Mouse (Mus musculus): ENCODE measurements around the gene Olfr1389. TPM values are rescaled to one million over a fixed set of nuclear protein-coding genes. Genes with fewer than 3 reads are reported as not detected.
"Not testable (repeated sequence)": the region's sequence is repeated elsewhere in the genome, so short reads cannot be mapped to it uniquely, and the experiment has no call there.

Olfr1389 gene
- not detected in 2 replicates for polyA plus RNA-seq (2016; fragmentation: Nextera tagmentation; extraction: Ambion mirVana)

- Histone ChIP-seq H3K36me3 (no peaks in the 10 kb centered on the region), H3K4me3 (no peak within 1 kb of the TSS), H3K9ac (no peak within 1 kb of the TSS), H3K4me1 (no peaks in the 10 kb centered on the region), H3K4me2 (replicated peaks) (no peak within 1 kb of the TSS), H3K9me3 (no peaks in the 10 kb centered on the region), H3K27me3 (replicated peaks) (no peaks in the 10 kb centered on the region), H3K27ac (no peak within 1 kb of the TSS)
- 94% methylated on average over 2 of the region's 2 CpGs for WGBS
- ATAC-seq (ENCODE audit: low FRiP score, low read depth) = no peak
Observed at GRCm38 (mm10) chr11:49422767-49423166, at the start of gene Olfr1389. Olfr1389 (plus strand) TSS chr11:49423067.

DNA sequence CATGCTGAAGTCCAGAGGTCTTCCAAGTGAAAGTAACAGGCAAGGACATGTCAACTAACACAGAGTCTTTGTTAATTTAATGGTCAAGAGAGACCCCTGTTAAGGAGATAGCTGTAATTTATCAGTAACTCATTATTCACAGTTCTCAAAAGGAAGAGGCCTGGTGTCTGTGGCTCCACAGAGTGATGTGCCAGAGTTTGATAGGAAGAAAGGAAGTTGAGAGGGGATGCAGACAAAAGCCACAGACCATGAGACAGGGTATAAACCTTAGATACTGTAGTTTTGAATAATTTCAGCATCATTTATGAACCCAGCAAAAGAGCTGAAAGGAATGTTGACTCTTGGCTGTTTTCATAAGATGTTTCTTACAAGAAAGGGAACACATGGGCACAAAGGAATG lies 39.7 kb upstream of the Olfr1389 start:
- Histone ChIP-seq H3K4me1 (no peaks in the 10 kb centered on the region), H3K27me3 (replicated peaks) (no peaks in the 10 kb centered on the region), H3K27ac (no peak overlapping the region), H3K9me3 (no peaks in the 10 kb centered on the region), H3K4me2 (replicated peaks) (no peak overlapping the region), H3K4me3 (no peak overlapping the region), H3K36me3 (no peaks in the 10 kb centered on the region), H3K9ac (no peak overlapping the region)
- ATAC-seq (ENCODE audit: low FRiP score, low read depth) = no peak

GRCm38 (mm10) chr11:49386118-49386517 lies 36.7 kb upstream of the Olfr1389 start:
- not testable (repeated sequence) for ATAC-seq (ENCODE audit: low FRiP score, low read depth)

DNA sequence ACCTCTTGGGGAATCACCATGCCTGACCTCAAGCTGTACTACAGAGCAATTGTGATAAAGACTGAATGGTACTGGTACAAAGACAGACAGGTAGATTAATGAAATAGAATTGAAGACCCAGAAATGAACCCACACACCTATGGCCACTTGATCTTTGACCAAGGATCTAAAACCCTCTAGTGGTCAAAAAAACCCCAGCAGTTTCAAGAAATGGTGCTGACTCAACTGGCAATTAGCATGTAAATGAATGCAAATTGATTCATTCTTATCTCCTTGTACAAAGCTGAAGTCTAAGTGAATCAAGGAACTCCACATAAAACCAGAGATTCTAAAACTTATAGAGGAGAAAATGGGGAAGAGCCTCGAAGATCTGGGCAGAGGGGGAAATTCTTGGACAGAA lies 30.2 kb upstream of the Olfr1389 start:
- not testable (repeated sequence) for H3K27ac ChIP-seq; H3K27me3 ChIP-seq (replicated peaks); H3K4me3 ChIP-seq; H3K36me3 ChIP-seq; ATAC-seq (ENCODE audit: low FRiP score, low read depth); H3K9ac ChIP-seq; H3K4me1 ChIP-seq; H3K9me3 ChIP-seq; H3K4me2 ChIP-seq (replicated peaks)
- 79% methylated on average over 1 of the region's 1 CpGs for WGBS

More at GRCm38 (mm10) chr11:49386118-49386517, 36.7 kb upstream of the Olfr1389 start:
- H3K4me3 ChIP-seq; H3K4me2 ChIP-seq (replicated peaks); H3K9ac ChIP-seq; H3K9me3 ChIP-seq; H3K27ac ChIP-seq; H3K4me1 ChIP-seq; H3K36me3 ChIP-seq; H3K27me3 ChIP-seq (replicated peaks): not testable (repeated sequence)
- WGBS = 94% methylated on average over 7 of the region's 7 CpGs

DNA sequence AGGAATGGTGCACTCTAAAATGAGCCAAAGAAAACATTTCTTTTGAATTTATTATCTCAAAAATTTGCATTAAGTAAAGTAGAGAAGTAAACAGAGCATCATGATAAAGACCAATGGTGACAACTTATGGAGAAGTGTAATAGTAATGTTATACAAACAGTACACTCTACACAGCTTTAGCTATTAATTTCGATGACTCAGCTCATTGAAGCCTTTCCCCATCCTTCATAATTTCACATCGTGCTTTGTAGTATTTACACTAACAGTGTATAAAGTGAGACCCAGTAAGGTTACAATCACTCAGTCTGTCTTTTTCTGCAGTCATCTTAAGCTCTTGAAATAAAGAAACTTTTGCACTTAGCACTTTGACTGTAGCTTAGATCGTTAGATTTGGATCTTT lies 16.1 kb upstream of the Olfr1389 start:
- no peaks in the 10 kb centered on the region for H3K36me3 ChIP-seq
- no peaks in the 10 kb centered on the region for H3K27me3 ChIP-seq (replicated peaks)
- H3K9ac ChIP-seq = no peak overlapping the region
- H3K4me2 ChIP-seq (replicated peaks) = no peak overlapping the region
- no peak overlapping the region for H3K4me3 ChIP-seq
- no peak for ATAC-seq (ENCODE audit: low FRiP score, low read depth)
- H3K9me3 ChIP-seq = no peaks in the 10 kb centered on the region; the same call in 1 of the 2 replicates
- no peak overlapping the region for H3K27ac ChIP-seq
- 79% methylated on average over 3 of the region's 3 CpGs for WGBS
- H3K4me1 ChIP-seq = no peaks in the 10 kb centered on the region

DNA sequence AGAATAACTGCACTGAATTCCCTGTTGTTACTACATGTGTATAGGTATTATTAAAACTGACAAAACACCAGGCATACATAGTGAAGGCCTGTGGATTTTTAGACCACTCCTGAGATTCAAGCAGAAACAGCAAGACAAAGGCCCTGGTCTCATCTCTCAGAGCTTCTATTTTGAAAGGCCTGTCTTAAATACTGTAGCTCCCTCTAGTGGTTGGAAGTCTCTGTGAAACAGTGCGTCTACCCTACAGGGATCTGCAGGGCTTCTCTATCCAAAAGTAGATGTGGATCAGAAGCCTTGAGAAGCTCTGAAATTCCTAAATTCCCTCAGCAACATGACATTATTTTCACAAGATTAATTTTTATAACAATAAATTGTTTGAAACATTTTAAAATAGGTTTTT lies 12.3 kb upstream of the Olfr1389 start:
- no peaks in the 10 kb centered on the region for H3K27me3 ChIP-seq (replicated peaks)
- H3K4me2 ChIP-seq (replicated peaks) = no peak overlapping the region
- ATAC-seq (ENCODE audit: low FRiP score, low read depth) = no peak
- WGBS = 24% methylated on average over 1 of the region's 1 CpGs
- no peaks in the 10 kb centered on the region for H3K36me3 ChIP-seq
- no peak overlapping the region for H3K9ac ChIP-seq
- no peak overlapping the region for H3K4me3 ChIP-seq
- no peak overlapping the region for H3K27ac ChIP-seq
- no peaks in the 10 kb centered on the region for H3K4me1 ChIP-seq
- H3K9me3 ChIP-seq = no peaks in the 10 kb centered on the region; the same call in 1 of the 2 replicates

- Histone ChIP-seq H3K36me3 (no peaks in the 10 kb centered on the region), H3K4me2 (replicated peaks) (no peak overlapping the region), H3K9ac (no peak overlapping the region), H3K27ac (no peak overlapping the region), H3K9me3 (no peaks in the 10 kb centered on the region), H3K4me1 (no peaks in the 10 kb centered on the region), H3K4me3 (no peak overlapping the region), H3K27me3 (replicated peaks) (no peaks in the 10 kb centered on the region)
- WGBS = 88% methylated on average over 1 of the region's 1 CpGs
- no peak for ATAC-seq (ENCODE audit: low FRiP score, low read depth)
Observed at GRCm38 (mm10) chr11:49425257-49425927, 2.5 kb downstream of the Olfr1389 start.

- Histone ChIP-seq H3K27ac (no peak overlapping the region), H3K4me3 (no peak overlapping the region), H3K36me3 (no peaks in the 10 kb centered on the region), H3K27me3 (replicated peaks) (no peaks in the 10 kb centered on the region), H3K9me3 (0 out of 2 replicates have a peak, but pooled peaks cover 2% of the 10 kb centered on the region), H3K4me1 (no peaks in the 10 kb centered on the region), H3K9ac (no peak overlapping the region), H3K4me2 (replicated peaks) (no peak overlapping the region)
- no peak for ATAC-seq (ENCODE audit: low FRiP score, low read depth)
- 91% methylated on average over 2 of the region's 2 CpGs for WGBS
Observed at GRCm38 (mm10) chr11:49429641-49430040, 6.8 kb downstream of the Olfr1389 start.

- Histone ChIP-seq H3K4me2 (replicated peaks) (no peak within 1 kb of the TSS), H3K9ac (no peak within 1 kb of the TSS), H3K9me3 (0 out of 2 replicates have a peak, but pooled peaks cover 2% of the 10 kb centered on the region), H3K36me3 (no peaks in the 10 kb centered on the region), H3K4me3 (no peak within 1 kb of the TSS), H3K27ac (no peak within 1 kb of the TSS), H3K4me1 (no peaks in the 10 kb centered on the region), H3K27me3 (replicated peaks) (no peaks in the 10 kb centered on the region)
- WGBS = 79% methylated on average over 3 of the region's 3 CpGs
- ATAC-seq (ENCODE audit: low FRiP score, low read depth) = no peak
Observed at GRCm38 (mm10) chr11:49436411-49436810, 13.5 kb downstream of the Olfr1389 start, which contains the start of gene Olfr1388. Olfr1388 (plus strand) TSS chr11:49436624.

DNA sequence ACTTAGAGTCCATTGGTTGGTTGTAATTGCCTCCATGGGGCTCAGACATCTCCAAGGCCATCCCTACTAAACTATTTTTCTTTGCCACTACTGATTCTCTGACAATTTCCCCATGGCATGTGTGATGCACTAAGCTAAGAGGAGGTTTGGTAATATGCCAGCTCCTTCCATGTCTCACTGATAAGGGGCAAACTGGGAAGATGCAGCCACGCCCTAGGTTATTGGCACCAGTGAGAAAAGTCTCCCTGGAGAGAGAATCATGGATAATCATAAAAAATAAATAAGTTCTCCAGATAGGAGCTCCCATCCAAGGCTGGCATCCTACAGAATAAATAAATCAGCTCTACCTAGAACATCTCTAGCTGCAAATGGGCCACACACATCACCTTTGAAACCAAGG lies 32.2 kb downstream of the Olfr1389 start, which contains the start of gene Olfr1387:
Gene Olfr1387 (plus strand): TSS at position 301 of the 400 bp plus-strand sequence.
- Histone ChIP-seq H3K27me3 (replicated peaks) (no peaks in the 10 kb centered on the region), H3K27ac (no peak within 1 kb of the TSS), H3K36me3 (no peaks in the 10 kb centered on the region), H3K9ac (no peak within 1 kb of the TSS), H3K4me3 (no peak within 1 kb of the TSS), H3K4me2 (replicated peaks) (no peak within 1 kb of the TSS), H3K4me1 (no peaks in the 10 kb centered on the region), H3K9me3 (no peaks in the 10 kb centered on the region)
- WGBS = 88% methylated on average over 1 of the region's 1 CpGs
- ATAC-seq (ENCODE audit: low FRiP score, low read depth) = no peak

DNA sequence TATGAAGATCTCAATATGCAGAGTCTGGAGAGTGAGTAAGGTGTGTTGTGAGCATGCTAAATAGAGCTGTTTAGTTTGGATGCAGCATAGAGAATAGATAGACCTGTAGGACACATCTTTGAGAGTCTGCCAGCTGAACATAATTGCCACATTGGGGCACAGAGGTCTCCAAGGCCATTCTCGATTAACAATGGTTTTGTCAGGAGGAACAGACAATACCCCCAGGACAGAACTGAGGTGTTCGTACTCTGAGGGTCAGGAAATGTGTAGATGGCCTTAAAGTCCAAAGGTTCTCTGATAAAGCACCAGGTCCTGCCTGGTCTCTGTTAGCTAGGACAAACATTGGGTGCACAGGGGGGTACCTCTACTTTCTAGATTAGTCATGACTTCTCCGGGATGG lies 41.9 kb downstream of the Olfr1389 start, which contains the start of gene Olfr1386:
Gene Olfr1386 (plus strand): TSS at position 301 of the 400 bp plus-strand sequence.
- ATAC-seq (ENCODE audit: low FRiP score, low read depth) = not testable (repeated sequence)

More for the DNA sequence above, 41.9 kb downstream of the Olfr1389 start, which contains the start of gene Olfr1386:
- H3K27ac ChIP-seq; H3K27me3 ChIP-seq (replicated peaks); H3K9me3 ChIP-seq; H3K36me3 ChIP-seq; H3K4me2 ChIP-seq (replicated peaks); H3K4me3 ChIP-seq; H3K9ac ChIP-seq; H3K4me1 ChIP-seq: not testable (repeated sequence)
- WGBS = 89% methylated on average over 3 of the region's 3 CpGs
